Mouse (Mus musculus): Measurements from ENCODE around the gene Mrps23.
"Not testable (repeated sequence)": the region's sequence is repeated elsewhere in the genome, so short reads cannot be mapped to it uniquely, and the experiment has no call there.

Mrps23 gene

DNA sequence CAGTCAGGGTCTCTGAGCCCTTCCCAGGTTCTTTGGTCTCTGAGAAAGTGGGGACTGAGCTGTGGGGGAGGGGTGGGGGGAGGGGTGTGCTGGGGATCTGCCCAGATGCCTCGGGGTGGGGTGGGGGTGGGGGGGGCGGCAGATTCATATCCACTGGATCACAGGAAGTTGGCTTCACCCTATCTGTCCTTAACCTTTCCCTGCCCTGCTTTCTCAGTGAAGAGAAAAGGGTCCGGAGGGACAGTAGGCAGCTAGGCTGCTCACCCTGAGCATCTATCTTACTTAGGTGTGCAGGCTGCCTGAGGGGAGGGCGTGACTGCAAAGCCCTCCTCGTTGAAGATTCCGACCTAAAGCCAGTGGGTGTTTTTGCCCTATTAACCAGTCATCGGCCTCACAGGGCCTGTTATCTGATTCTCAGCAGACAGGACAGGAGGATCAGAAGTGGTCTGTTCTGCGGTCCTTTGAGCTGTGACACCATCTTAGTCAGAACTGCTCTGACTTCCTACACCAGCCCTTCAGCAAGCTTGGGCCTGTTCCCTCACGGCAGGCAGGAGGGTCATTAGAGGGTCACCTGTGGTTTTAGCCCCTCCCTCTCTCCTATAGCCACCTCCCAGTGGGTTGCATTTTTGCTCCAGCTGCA, 30.7 kb upstream of the Mrps23 start:
- no peak for DNase-seq (ENCODE audit: extremely low read depth, low read depth)

DNA sequence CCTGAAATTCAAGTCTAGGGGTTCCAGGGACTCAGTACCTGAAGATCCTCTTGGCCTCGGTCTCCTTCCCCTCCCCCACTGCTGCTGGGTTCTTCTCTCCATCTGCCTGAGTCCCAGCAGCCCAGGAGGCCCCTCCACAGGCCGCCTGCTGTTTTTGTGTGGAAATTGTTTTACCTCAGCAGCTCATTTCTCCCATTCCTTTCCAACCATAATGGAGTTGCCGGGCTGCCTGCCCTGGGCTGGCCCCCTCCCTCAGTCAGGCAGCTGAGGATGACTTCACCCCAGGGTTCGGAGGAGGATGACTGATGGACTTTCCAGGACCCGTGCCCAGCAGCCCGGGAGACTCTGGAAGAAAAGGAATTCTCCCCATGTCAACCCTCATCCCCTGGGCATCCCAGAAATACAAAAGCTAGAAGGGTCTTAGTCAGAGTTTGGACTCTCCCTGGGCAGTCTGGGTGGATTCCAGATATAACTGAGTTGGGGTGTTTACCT, 23.7 kb upstream of the Mrps23 start:
- DNase-seq (ENCODE audit: extremely low read depth, low read depth) = no peak

DNA sequence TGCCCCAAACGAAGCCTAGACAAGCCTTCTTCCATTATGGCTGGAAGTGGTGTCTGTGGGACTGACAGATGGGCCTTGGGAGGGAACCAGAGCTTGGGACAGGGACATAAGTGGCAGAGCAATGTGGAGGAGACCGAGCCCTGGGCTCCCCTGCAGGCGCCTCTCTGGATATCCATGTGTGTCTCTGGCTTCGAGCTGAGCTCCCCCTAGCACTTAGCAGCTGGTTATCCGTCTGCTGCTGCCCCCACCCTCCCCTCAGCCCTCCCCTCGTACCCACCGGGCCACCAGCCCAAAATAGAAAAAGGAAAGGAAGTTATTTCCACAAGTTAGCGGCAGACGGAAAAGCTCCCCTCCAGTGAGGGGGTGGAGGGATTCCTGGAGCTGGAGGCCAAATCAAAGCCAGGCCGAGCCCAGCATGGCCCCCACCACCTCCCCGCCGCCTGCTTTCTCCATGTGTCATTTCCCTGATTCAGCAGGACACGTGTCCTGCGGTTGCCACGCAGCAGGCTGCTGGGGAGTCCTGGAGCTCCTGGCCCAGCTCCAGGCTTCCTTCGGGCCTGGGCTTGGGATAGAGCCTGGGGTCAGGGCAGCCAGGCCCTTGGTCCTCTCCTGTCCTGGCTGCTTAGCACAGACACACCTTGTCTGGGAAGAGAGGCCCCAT, 23.1 kb upstream of the Mrps23 start:
- DNase-seq (ENCODE audit: extremely low read depth, low read depth) = no peak

DNA sequence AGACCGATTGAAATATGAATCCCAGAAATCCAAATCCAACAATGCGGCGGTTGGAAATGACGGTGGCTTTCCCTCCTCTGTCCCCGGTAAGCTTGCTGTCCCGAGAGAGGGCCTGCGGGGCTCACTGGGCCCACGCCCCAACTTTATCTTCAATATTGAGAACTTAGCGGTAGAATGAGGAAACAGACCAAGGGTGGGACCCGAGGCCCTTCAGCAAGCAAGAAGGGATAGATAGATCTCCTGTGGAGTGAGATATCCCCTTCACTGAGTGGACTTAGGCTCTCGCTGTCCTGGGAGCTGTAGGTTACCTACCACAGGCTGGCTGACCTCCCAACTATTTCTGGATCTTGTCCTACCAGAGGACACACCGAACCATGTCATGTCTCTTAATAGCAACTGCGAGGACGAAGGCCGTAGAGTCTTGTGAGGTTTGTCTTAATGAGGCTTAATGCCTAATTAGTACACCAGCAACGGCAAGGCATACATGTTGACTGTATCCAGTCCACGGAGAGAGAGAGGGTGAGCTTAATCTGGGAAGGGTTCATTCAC, 19.5 kb upstream of the Mrps23 start:
- peak; percentile 63 for DNase-seq (ENCODE audit: extremely low read depth, low read depth)

DNA sequence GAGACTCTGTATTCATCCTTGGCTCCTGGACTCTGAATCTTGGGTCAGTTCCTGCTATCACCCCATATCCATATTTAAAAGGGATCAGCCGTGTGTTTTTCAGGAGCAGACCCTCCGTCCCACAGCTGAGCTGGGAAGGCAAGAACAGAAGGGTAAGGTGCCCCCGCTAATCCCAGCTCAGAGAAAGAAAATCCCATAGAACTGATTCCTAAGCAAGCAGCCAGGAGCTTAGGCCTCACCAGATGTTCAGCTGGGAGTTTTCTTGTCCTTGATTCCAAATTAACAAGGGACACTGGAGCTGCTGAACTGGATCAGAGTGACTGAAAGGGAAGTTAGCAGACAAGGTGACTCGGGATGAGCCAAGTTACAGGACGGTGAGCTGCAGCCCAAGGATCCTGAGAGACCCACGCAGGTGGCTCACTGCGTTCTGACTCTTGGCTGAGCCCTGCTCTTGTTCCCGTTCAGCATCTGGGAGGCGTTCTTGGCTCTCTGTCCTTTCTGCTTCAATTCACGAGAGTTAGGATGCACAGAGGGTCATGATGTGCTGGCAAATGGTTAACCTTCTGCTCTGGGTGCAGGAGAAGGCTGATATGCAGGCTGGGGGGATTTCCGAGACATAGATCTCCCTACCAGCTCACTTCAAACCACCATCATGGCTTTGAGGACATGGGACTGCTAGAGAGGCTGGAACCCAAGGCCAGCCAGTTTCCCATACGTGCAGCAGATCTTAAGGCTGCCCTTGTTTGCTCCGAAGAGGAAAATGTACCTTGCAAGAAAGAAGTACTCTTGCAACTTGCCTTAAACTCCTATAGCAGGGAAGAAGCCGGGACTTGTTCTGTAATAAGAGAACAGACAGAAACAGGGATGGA, 17.9 kb upstream of the Mrps23 start:
- DNase-seq (ENCODE audit: extremely low read depth, low read depth) = no peak

DNA sequence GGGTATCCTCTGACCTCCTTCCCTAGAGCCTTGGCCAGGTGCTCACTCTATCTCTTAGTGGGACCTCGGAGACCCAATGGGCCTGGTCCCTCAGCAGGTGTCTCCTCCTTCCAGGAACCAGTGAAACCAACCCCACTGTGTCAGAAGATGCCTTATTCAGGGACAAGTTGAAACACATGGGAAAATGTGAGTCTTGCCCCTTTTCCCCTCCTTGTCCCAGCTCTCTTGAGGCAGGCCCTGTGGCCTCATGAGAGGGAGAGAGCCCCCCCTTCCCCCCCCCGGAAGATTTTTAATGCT, 17.3 kb upstream of the Mrps23 start:
- no peak for DNase-seq (ENCODE audit: extremely low read depth, low read depth)

DNA sequence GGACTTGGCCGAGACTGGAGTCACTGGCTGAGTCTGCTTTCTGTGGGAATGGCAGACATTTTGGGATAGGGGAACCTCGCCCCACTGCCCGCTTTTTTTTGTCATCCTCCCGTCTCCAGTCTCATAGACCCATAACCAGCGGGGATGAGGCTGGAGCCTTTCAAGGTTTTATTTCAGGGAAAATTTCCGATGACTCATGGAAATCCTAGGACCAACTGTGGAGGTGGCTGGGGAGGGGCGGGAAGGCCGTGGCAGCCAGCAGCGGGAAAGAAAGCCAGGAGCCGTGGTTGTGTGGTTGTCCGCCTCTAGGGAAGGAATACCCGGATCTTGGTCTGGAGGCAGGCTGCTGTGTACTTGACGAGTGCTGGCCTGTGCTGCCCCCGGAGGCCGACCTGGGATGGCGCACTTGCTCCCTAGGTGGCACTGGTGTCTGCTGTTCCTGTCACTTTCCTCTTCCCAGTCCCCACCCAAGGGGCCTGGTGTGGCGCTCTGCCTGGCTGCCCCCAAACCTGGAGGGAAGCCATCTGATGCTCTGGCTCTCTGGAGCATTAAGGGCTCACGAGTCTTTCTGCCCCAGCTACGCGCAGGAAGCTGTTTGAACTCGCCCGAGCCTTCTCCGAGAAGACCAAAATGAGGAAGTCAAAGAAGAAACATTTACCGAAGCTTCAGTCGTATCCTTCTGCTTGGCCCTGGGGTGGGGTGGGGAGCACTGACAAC, 16.6 kb upstream of the Mrps23 start:
- peak; percentile 76 for DNase-seq (ENCODE audit: extremely low read depth, low read depth)

DNA sequence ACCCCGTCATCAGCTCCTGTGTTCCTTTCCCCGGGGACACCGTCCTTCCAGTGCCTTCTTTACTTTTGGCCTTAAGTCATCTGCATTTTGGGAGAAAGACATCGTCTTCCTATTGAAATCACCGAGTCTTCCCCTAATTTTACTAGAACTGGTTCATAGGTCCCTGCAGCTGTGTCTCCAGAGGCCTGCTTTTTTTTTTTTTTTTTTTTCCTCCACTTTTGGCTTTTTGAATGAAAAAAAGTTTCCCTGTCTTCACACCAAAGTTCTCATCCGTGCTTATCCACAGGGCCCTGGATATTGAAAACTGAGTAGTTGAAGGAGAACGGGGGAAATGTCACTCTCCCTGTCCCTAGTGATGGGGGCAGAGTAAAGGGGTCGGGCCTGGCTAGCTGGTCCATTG, 16.0 kb upstream of the Mrps23 start:
- DNase-seq (ENCODE audit: extremely low read depth, low read depth) = no peak

DNA sequence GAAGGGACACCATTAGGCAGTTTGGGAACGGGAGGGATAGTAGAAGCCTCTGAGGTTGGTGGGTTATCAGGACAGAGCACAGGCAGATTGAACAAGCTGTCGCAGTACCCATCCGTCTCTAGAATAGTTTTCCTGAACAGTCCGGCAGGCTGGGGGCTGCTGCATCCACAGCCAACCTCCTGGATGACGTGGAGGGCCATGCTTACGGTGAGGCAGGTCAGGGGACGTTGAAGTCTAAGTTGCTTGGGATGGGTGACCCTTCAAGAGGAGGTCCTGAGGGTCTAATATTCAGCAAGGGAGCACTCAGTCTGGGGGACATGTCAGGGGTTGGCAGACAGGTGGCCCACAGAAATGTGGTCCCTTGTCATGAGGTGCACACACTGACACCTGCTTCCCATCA, 15.6 kb upstream of the Mrps23 start:
- DNase-seq (ENCODE audit: extremely low read depth, low read depth) = no peak

DNA sequence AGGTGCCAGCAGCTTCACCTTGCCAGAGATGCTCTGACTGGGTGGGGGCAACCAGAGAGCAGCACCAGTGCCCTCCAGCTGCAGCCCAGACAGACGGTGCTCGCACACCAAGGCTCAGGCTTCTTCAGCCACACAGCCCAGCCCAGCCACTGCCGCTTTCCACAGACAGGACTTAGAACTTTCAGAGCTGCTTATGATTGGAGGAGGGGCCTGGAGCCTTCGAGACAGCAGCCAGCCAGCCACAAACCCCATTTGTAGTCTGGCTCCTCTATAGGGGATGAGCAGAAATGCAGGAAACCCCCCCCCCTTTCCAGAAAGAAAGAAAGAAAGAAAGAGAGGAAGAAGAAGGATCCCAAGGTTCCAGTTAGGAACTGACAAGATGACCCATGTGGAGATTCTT, 11.6 kb upstream of the Mrps23 start:
- no peak for DNase-seq (ENCODE audit: extremely low read depth, low read depth)

DNA sequence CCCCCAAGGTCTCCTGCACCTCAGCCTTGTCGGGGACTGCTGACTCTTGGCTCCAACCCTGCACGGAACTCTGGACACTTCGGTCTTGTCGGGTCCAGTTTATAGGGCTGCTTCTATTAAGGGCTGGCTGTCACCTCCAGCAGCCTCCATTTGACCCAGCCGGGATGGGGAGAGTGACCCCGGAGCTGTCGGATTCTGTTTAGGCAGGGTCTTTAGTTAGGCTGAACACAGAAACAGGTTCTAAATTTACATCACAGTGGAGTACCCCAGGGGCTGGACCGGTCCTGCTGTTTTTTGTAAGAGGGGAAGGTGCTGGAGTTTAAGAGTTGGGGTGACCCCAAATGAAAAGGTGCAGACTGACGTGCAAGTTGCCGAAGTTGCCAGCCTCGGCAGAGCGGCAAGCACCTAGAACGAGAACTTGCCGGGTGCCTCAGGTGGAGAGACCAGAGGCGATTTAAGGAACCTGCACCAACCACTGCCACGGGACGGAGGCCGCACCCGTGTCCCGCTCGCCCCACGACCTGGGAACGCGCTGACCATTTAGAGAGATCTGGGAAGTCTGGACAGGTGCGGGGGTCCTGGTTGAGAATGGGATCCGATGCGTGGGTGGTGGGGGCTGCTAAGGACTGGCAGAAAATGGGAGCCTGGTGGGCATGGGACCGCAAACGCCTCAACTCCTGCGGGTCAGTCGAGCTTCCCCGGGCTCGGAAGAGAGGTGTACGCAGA, 10.9 kb upstream of the Mrps23 start:
- DNase-seq (ENCODE audit: extremely low read depth, low read depth) = no peak

DNA sequence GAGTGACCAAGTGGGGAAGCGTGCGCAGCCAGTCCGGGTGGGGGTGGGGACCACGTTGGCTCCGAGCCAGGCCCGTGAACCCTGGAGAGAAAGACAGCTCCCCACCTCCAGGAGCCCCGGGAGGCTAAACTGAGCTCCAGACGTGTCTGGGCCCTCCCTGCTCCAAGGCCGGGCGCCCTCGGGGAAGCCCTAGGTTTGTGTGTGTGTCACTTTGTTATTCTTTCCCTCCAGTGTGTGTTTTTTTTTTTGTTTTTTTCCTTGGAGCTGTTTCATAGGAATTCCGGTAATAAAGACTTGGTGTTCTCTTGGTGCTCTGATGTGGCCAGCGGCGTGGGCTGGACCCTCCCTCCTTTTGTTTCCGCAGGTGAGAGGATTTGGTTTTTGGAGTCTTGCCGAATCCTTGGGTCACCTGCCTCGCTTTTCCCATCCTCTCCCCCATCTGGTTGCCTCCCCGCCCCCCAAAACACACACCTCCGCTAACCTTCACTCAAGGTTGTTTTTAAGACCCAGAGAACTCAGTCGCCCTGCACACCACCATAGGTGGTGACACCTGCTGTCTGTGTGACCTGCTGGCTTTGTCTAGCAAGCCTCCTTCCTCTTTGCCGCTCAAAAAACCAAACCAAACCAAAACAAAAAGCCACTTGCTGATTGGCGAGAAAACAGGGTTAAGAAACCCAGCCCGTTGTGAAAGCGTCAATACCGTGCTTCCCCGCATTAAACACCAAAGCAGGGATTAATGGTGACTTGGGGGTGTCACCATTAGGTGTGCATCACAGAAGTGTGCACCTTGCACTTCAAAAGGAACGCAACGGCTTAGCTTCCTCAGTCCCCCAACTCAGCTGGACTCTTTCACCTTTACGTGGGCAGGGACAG, 10.1 kb upstream of the Mrps23 start:
- DNase-seq (ENCODE audit: extremely low read depth, low read depth) = no peak

DNA sequence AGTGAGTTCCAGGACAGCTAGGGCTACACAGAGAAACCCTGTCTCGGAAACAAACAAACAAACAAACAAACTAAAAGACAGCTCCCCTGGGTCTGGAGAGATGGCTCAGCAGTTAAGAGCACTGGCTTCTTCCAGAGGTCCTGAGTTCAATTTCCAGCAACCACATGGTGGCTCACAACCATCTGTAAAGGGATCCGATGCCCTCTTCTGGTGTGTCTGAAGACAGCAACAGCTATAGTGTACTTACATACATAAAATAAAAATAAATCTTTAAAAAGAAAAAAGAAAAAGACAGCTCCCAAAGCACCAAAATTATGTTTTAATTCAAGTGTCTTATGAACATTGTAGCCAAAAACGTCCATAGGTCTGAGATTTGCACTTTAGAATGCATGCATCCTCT, 8.5 kb upstream of the Mrps23 start:
- not testable (repeated sequence) for DNase-seq (ENCODE audit: extremely low read depth, low read depth)

DNA sequence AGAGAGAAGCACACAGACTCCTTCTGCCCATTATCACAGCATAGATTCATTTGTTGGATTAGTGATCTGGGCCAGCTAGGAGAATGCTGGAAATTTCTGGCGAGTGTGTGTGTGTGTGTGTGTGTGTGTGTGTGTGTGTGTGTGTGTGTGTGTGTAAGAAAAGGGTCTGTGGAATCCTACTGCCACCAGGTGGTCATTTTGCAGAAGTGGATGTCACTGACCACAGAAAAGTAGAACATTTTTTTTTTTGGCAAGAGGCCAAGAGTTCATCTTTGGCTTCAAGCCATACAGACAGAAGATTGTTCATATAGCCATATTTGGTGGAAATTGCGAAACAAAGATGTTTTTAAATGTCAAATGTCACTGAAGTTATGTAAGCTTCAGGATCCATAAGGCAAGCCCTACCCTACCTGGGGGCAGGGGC, 7.0 kb upstream of the Mrps23 start:
- no peak for DNase-seq (ENCODE audit: extremely low read depth, low read depth)

DNA sequence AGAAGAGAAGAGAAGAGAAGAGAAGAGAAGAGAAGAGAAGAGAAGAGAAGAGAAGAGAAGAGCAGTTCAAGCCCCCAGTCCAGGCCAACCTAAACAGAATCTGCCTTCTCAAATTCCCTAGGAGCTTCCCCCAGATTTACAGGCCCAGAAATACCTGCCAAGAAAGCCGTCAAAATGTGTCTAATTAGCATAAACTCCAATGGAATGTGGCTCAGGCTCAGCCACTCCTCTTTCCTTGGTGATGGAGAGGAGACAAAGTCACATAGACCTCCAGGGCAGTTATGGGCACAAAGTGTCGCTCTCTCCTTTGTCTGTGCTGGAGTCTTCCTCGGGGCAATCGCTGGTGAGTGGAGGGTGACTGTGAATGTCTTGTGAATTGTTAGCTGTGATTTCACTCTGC, 6.0 kb upstream of the Mrps23 start:
- no peak for DNase-seq (ENCODE audit: extremely low read depth, low read depth)

DNA sequence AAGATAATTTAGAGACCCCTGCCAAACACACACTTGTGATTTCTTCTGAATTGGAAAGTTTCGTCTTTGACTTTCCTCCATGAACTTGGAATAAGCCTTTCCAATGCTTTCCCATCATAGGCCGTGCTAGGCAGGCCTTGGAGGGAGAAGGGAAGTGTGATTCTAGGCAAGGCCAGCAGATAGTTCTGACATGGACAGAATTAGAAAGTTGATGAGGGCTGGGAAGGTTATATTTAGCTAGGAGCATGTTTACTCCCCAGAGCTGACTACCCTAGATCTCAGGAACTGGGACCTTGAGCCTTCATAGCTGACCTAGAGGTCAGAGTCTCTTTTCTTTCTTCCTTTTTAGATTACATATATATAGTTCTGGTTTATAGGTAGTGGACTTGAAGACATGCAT, 3.0 kb upstream of the Mrps23 start:
- no peak for DNase-seq (ENCODE audit: extremely low read depth, low read depth)

DNA sequence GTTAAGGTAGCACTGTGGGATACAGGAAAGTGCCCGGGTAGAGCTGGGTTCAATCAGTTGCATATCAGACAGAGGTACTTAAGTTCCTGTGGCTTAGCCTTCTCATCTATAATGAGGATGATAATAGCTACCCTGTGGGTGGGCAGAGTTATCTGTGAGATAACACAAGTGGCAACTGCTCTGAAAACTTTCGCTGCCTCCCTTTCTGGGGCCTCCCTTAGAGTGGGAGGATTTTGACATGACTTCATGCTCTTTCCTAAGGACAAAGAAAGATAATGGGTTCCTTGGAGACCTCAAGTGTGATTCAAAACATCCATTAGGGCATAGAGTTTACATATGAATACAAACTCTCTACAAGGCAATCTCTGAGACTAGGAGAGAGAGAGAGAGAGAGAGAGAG, 2.1 kb upstream of the Mrps23 start:
- no peak for DNase-seq (ENCODE audit: extremely low read depth, low read depth)

DNA sequence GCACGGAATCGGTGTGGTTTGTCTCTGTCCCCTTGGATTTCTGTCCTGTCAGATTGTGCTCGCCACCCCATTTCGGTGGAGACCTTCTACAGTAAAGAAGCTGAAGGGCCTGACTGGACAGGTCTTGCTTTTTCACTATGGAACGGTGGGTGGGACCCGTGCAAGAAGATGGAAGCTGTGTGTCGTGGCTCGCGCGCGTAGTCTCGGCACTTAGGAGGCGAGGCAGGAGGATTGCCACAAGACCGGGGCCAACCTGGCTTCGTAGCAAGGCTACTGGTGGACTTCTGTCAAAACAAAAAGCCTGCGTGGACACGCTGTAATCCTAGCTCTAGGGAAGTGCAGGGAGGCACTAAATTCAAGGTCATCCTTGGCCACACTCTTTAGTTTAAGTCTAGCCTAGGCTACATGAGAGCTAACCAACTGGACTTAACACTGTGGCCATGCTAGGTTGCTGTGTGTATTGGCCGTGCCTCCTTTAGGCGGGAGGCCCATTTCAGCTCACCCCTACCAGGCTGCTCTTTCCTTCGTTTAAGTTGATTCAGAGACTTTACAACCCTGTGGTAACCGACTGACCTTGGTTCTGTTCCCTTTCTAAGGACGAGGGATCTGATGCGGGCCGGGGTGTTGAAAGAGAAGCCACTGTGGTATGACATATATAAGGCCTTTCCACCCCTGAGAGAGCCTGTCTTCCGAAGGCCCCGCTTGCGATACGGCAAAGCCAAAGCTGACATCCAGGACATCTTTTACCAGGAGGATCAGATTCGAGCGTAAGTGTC, 593 bp downstream of the Mrps23 start:
- DNase-seq (ENCODE audit: extremely low read depth, low read depth) = no peak

DNA sequence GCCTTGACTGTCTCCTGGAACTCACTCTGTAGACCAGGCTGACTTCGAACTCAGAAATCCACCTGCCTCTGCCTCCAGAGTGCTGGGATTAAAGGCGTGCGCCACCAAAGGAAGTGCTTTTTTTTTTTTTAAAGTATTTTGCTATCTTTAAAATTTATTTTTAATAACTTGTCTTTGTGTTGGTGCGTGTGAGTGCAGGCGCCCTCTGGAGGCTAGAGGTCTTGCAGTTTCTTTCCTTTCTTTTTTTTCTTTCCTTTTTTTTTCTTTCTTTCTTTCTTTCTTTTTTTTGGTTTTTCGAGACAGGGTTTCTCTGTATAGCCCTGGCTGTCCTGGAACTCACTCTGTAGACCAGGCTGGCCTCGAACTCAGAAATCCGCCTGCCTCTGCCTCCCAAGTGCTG, 2.4 kb downstream of the Mrps23 start:
- not testable (repeated sequence) for DNase-seq (ENCODE audit: extremely low read depth, low read depth)

All from MEL-GATA-1-ER (cell line).